Mouse (Mus musculus) gastrocnemius, postnatal 14 days (tissue): Measurements from ENCODE around the gene Ccdc9b. TPM values are rescaled to one million over a fixed set of nuclear protein-coding genes. Genes with fewer than 3 reads are reported as not detected.

Source experiments
- DNase-seq: peaks from one replicate; pipeline ENCODE4 v3.0.0; 2021; ENCODE audit warnings: mixed read lengths
- intact Hi-C: fragments of 180-260 bp; cut with DNase I; formaldehyde crosslinking; loops from one replicate; pipeline ENCODE4 v1.15.1; 2025; ENCODE audit warnings: low total_unique reads
- total RNA-seq, 2 experiments: library from RNA; stranded (reverse); gene quantifications; 2 replicates each; pipeline ENCODE4 v1.2.3; 2021

The Ccdc9b gene
- total RNA-seq, 2 experiments from 2014 or later = 6.8 to 6.9 TPM

- DNase-seq = no peak
- intact Hi-C loops = no loop called here
These were observed 34.5 kb downstream of the Ccdc9b start for GRCm38 (mm10) chr2:118727911-118728310.

- no peak for DNase-seq
- intact Hi-C loops = no loop called here
These were observed 35.6 kb downstream of the Ccdc9b start for GRCm38 (mm10) chr2:118726873-118727272.

GRCm38 (mm10) chr2:118725511-118725910 is 37.0 kb downstream of the Ccdc9b start:
- no peak for DNase-seq
- intact Hi-C loops = no loop called here

GRCm38 (mm10) chr2:118723693-118724486 is 38.6 kb downstream of the Ccdc9b start:
- DNase-seq = no peak
- intact Hi-C loops = no loop called here

GRCm38 (mm10) chr2:118716677-118717076 is 45.8 kb downstream of the Ccdc9b start:
- intact Hi-C loops = no loop called here
- no peak for DNase-seq

GRCm38 (mm10) chr2:118714230-118714629 is 48.2 kb downstream of the Ccdc9b start:
- no peak for DNase-seq
- intact Hi-C loops = no loop called here

GRCm38 (mm10) chr2:118713631-118714030 is 48.8 kb downstream of the Ccdc9b start:
- intact Hi-C loops = no loop called here
- no peak for DNase-seq

- intact Hi-C loops = no loop called here
These were observed 51.4 kb downstream of the Ccdc9b start for GRCm38 (mm10) chr2:118711038-118711494.

GRCm38 (mm10) chr2:118709655-118710221 is 52.7 kb downstream of the Ccdc9b start:
- DNase-seq = no peak
- intact Hi-C loops = loop anchor here (10.0 kb wide), 1 partner anchor 75 kb away; no protein-coding TSS in a partner anchor

More at GRCm38 (mm10) chr2:118711038-118711494, 51.4 kb downstream of the Ccdc9b start:
- DNase-seq = peak; percentile 56

GRCm38 (mm10) chr2:118708472-118708871 is 54.0 kb downstream of the Ccdc9b start:
- no peak for DNase-seq

GRCm38 (mm10) chr2:118706436-118706835 is 56.0 kb downstream of the Ccdc9b start:
- no peak for DNase-seq
- intact Hi-C loops = loop anchor here (10.0 kb wide), 1 partner anchor 78 kb away; no protein-coding TSS in a partner anchor

More at GRCm38 (mm10) chr2:118708472-118708871, 54.0 kb downstream of the Ccdc9b start:
- intact Hi-C loops = loop anchor here (10.0 kb wide), 1 partner anchor 76 kb away; no protein-coding TSS in a partner anchor

Other genes starting within 250 kb of the Ccdc9b start
- gene Bmf, start 213.0 kb downstream of the Ccdc9b start, total RNA-seq = 10 to 100 TPM; 12.8 to 16.4 TPM
- 1 to 10 TPM; 5.7 to 5.8 TPM for gene Bub1b, start 164.4 kb downstream of the Ccdc9b start, total RNA-seq
- gene Pak6, start 99.4 kb downstream of the Ccdc9b start, total RNA-seq = under 1 TPM; 0.07 to 0.14 TPM
- gene Ankrd63, start 58.7 kb downstream of the Ccdc9b start, total RNA-seq = not detected
- under 1 TPM; 0.08 to 0.27 TPM for gene Plcb2, start 34.2 kb downstream of the Ccdc9b start, total RNA-seq
- 1 to 10 TPM; 5.3 TPM for gene Inafm2, start 16.9 kb downstream of the Ccdc9b start, total RNA-seq
- not detected for gene Phgr1, start 10.1 kb upstream of the Ccdc9b start, total RNA-seq
- gene Disp2, start 17.1 kb upstream of the Ccdc9b start, total RNA-seq = under 1 TPM; 0.06 to 0.07 TPM
- gene Knstrn, start 51.3 kb upstream of the Ccdc9b start, total RNA-seq = 1 to 10 TPM; 3.8 to 4.1 TPM
- 10 to 100 TPM; 68.8 to 85.3 TPM for gene Ivd, start 99.3 kb upstream of the Ccdc9b start, total RNA-seq
- 1 to 10 TPM; 4.9 to 5.0 TPM for gene Bahd1, start 137.7 kb upstream of the Ccdc9b start, total RNA-seq
- 1 to 10 TPM; 5.8 to 6.2 TPM for gene Chst14, start 163.8 kb upstream of the Ccdc9b start, total RNA-seq